Mouse (Mus musculus) frontal cortex, postnatal 10 days (tissue): ENCODE results near the gene Poc5.

Source experiments
- DNase-seq, 2 experiments: peaks; one replicate each; pipeline ENCODE4 v3.0.0; 2022; ENCODE audit warnings: low spot score in 2 of 2, mixed read lengths in 1 of 2

Poc5 gene

DNA sequence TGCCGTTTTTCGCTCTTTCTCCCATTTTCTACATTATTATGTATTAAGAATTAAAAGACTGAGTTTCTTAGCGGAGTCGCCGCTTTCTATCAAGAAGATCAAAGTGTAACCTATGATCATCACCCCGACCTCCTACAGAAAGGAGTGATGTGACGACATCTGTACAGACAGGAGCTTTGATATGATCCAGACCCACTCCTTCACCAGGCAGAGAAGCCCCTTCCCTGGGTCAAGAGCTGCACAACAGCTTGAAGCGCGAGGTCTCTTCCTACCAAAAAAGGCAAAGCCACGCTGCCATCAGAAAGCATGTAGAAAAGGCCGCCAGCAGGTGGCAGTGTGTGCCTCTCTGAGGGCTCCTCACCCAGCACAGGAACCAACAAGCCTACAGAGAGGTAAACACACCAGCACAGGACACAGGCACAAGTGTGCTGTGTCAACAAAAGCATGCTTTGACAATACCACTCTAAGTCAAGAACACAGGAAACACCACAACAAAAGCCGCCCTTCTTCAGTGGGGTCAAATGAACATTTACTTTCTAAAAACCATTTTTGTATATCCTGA is 43.6 kb downstream of the Poc5 start:
- DNase-seq = peak; percentile 69 to 83

DNA sequence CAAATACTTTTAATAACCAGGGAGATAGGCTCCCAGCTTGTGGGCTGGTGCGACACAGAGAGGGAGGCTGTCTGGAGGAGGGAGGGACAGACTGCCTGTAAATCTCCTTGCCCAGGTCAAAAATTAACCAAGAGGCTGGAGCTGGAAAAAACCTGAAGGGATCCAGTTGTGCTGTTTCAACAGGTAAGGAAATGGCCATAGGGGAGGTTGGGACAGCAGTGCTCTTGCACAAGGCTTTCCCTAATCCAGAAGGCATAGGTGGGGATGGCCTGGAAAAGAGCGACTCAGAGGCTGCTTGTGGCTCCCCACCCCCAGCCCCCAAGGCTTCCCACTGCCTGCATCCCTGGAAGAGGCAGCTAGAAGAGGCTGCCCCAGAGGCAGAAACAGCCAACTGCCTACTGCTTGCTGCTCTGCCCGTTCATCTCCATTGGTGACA is 44.3 kb downstream of the Poc5 start:
- DNase-seq = no peak

DNA sequence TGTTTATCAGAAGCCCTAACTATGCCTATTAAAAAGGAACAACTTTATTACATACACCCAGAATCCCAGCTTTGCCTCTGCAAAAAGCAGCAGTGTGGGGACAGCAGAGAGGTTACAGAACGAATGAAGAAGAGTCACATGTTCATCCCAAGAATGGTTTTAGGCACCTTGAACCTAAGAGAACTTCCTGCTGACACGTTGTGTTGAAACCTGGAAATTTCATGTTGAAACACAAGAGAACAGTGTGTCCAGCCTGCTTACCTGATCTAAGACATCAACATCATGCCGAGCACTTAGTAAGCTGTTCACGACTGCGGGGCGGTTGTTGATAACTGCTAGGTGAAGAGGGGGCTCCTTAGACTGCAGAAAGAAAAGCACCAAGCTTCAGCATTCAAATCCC is 44.9 kb downstream of the Poc5 start:
- DNase-seq = no peak

DNA sequence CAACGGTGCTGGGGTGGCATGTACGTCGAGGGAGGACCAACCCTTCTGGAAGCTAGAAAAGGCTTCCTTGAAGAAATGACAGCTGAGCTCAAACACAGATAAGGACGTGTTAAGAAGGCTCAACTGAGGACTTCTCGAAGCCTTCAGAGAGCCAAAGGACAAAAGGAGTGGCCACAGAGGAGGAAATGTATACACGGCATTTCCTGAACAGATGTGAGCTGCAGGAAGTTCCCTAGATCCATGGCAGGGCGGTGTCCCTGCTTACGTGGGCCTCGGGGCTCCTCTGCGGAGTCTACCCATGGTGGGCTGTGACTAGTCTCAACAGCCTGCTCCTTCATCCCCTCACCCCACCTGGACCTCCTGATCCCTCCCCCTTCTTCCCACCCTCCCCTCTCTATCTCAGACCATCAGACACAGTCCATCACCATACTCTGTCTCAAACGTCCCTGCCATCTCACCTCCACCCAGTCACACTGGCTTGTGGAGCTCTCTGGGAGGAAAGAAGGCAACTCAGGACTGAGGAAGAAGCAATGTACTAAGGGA is 45.6 kb downstream of the Poc5 start:
- no peak for DNase-seq

DNA sequence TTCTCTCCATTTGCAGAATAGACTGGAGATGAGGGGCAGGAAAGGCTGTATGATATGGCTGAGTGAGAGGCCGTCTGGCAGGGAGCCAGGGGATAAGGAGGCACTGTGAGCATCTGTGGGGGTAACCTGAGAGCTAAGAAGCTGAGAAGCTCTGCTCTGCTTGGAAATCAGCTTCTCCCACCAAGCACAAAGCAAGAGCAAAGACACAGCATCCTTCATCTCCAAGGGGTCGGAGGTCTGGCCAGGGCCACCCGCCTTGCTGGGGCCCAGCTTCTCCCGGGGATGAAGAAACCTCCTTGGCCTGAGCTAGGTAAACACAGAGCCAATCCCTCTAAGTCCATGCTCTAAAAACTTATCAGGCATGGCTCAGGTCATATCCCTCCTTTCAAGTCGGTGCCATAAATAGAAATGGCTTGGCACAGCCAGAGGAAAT is 46.8 kb downstream of the Poc5 start:
- no peak for DNase-seq

DNA sequence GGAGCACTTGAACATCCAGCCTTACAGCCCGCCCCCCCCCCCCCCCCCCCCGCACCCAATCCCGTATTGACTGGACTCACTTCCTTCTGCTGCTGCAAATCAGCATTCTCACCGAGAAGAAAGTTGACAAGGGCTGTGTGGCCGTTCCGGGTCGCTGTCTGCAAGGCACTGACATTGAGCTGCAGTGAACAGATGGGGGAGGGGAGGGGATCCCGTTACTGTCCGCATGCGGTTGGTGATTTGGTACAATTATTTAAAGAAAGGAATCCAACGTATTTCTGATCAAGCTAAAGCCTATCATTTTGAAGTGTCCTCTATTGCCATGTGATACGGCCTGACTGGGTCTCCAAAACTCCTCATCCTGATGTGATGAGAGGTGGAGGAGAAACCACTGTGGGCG is 47.7 kb downstream of the Poc5 start:
- DNase-seq = no peak

DNA sequence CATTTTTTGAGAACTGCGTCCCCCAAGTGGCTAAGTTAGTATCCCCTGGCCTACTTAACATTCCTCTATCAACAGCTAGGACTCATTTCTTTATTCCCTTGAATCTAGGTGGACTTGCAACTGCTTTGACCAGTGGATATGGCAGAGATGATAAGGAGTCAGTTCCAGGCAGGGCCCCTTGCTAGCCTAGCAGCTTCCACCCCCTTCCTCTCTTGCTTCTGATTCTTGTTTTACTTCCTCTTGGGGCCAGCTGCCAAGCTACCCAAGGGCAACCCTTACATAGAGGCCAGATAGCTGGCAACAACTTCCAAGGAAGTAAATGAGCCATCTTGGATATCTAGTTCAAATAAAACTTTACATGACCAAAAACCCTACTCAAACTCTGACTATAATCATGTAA is 48.8 kb downstream of the Poc5 start:
- DNase-seq = no peak

GRCm38 (mm10) chr13:96440436-96440835 is 52.3 kb downstream of the Poc5 start:
- DNase-seq = no peak

DNA sequence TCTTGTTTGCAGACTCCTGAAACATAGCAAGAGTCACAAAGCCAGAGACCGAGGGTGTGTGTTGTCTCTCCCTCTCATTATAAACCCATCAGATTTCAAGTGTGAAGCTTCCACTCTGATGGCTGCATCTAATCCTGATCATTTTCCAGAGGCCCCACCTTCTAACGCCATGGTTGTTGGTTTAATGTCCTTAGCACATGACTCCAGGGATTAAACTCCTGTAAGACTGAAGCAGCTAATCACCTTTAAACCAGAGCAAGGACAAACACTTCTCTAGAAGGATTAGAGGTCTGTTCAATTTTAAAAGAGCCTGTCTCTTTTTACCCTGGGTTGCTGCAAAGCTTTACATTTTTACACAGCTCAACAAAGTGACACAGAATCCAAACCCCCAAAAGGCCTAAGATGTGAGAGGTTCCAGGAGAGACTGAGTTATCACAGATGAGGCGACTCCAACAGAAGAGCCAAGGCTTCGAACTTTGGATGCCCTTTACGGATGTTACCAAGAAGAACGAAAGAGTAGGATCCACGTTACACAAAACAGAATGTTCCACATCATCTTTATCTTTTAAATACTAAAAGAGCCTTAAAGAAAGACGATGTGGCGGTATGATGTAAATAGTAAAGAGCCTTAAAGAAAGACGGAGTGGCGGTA is 62.2 kb downstream of the Poc5 start:
- DNase-seq = no peak

GRCm38 (mm10) chr13:96450869-96451268 is 62.8 kb downstream of the Poc5 start:
- DNase-seq = no peak

- DNase-seq = no peak
Observed at GRCm38 (mm10) chr13:96451386-96452140, 63.5 kb downstream of the Poc5 start.

- no peak for DNase-seq
Observed at GRCm38 (mm10) chr13:96452621-96453020, 64.5 kb downstream of the Poc5 start.

DNA sequence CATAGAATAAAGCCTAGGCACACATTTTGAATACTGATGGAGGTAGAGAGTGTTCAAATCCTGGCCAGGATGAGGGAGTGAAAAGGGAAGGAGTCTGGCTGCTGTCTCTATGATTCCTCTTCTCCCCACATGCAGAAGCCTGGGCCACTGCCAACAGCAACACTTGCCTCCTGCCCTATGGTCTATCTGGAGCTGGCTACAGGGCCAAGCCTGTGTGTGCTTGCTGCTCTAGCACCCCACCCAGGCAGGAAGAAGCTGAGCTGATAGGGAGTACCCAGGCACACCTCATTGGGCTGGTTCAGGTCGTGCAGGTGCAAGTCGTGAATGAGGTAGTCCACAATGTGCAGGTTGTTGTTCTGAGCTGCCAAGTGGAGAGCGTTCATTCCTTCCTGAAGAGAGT is 66.2 kb downstream of the Poc5 start:
- no peak for DNase-seq

DNA sequence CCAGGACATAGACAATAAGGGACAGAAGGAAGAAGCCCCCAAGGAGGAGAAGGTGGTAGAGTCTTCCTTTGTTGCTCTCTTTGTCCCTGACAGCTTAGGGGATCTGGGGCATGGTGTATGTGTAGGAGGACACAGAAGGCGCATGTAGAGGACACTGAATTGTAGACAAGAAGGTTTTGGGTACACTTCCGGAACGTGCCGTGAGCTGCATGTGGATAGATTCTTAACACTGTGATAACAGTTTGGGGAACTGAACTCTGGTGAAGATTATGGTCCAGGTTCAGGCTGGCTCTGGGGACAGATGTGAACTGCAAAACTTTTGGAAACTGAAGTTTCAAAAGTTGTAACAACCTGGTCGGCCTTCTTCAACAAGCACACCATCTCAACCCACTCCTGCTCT is 69.5 kb downstream of the Poc5 start:
- DNase-seq = no peak

- no peak for DNase-seq
Observed at GRCm38 (mm10) chr13:96458018-96458417, 69.9 kb downstream of the Poc5 start.

GRCm38 (mm10) chr13:96458606-96459005 is 70.5 kb downstream of the Poc5 start:
- no peak for DNase-seq

DNA sequence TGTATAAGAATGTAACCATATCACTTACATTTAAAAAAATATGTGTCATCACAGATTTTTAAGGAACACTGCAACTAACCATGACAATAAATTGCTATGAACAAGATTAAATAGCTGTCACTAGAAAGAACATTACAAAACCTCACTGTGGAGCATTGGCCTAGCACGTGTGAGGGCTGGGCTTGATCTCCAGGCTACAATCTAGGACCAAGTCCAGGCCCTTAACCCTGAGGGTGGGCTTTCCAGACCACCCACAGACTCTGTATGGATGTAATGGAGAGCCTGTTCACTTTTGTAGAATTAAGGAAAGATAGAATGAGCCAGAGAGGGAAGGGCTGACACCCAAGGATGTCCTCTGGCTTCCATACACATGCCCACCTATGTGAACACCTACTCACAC is 74.5 kb downstream of the Poc5 start:
- DNase-seq = no peak

GRCm38 (mm10) chr13:96465315-96465714 is 77.2 kb downstream of the Poc5 start:
- DNase-seq = no peak
